Mouse (Mus musculus) neural tube, embryonic 13.5 days (tissue): ENCODE measurements around the gene Ecpas. TPM values are rescaled to one million over a fixed set of nuclear protein-coding genes. Genes with fewer than 3 reads are reported as not detected.

Experiments
- ATAC-seq: fragments of 200-750 bp; cut with Nextera tagmentation; 2 replicates; pipeline ENCODE4 v1.8.0; 2017; ENCODE audit warnings: low read depth, mild to moderate bottlenecking, moderate TSS enrichment, moderate library complexity
- H3K27ac ChIP-seq: fragments of 300-500 bp; sonication (generic); replicated peaks from 2 replicates; pipeline ENCODE4 v1.5.1; 2015; ENCODE audit warnings: moderate library complexity, mild to moderate bottlenecking, inconsistent platforms
- H3K27me3 ChIP-seq: fragments of 300-500 bp; sonication (generic); 2 replicates; pipeline ENCODE4 v1.6.1; 2015; ENCODE audit warnings: mild to moderate bottlenecking, inconsistent platforms
- H3K36me3 ChIP-seq: fragments of 300-500 bp; sonication (generic); 2 replicates; pipeline ENCODE4 v1.6.1; 2015; ENCODE audit warnings: mild to moderate bottlenecking, inconsistent platforms
- H3K4me1 ChIP-seq: fragments of 300-500 bp; sonication (generic); replicated peaks from 2 replicates; pipeline ENCODE4 v1.6.1; 2015; ENCODE audit warnings: inconsistent platforms
- H3K4me2 ChIP-seq: fragments of 300-500 bp; sonication (generic); 2 replicates; pipeline ENCODE4 v1.6.1; 2015; ENCODE audit warnings: inconsistent platforms, mild to moderate bottlenecking, moderate library complexity
- H3K4me3 ChIP-seq: fragments of 300-500 bp; sonication (generic); 2 replicates; pipeline ENCODE4 v1.5.1; 2015; ENCODE audit warnings: mild to moderate bottlenecking, inconsistent platforms
- H3K9ac ChIP-seq: fragments of 300-500 bp; sonication (generic); 2 replicates; pipeline ENCODE4 v1.6.1; 2015; ENCODE audit warnings: moderate library complexity, mild to moderate bottlenecking, inconsistent platforms
- H3K9me3 ChIP-seq: fragments of 300-500 bp; sonication (generic); 2 replicates; pipeline ENCODE4 v1.6.1; 2016; ENCODE audit warnings: inconsistent platforms
- WGBS: fragments of 180-500 bp; shearing (Covaris S2); methylation state at CpG from one replicate; pipeline ENCODE4 v1.1.7; 2015; 5-methylcytosine and 5-hydroxymethylcytosine counted together
- polyA plus RNA-seq: library from polyadenylated mRNA; unstranded; fragments of >200 nt; fragmentation: Nextera tagmentation; extraction: Ambion mirVana; gene quantifications from 2 replicates; pipeline ENCODE4 v1.2.1, GENCODE M21; 2015

The Ecpas gene
- polyA plus RNA-seq = 27.0 and 30.8 TPM in 2 replicates

DNA sequence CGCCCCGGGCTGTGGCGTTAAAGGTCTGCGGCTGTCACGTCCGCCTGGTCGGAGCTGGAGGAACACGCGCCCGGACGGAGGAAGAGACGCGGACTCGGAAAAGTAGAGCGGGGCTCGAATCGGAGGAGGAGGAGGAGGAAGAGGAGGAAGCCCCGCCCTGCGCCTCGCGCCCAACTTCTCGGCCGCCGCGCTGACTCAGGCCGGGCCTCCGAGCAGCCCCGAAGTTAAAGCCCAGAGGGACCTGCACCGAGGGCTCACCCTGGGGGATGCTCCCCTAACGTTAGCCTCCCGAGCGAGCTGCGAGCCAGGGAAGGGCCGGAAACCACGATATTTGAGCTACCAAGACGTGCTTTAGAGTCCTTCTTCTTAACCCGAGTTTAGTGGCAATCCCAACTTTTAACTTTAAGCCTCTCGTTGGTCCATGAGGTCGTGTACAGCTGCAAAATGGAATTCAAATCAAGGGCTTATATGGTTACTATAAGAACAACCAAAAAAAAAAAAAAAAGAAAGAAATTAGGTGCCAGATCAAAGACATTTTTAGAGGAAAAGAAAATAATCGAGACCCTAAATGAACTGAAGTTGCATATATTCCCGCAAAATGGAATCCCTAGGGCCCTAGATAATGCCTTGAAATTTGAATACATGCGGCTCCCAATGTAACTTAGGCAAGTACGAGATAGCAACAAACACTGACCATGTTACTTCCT, at the start of gene Ecpas:
TSS of gene Ecpas (minus strand) at position 121 of the 707 bp plus-strand sequence.
- Histone ChIP-seq H3K4me1 (peaks cover 19% of the 10 kb centered on the region), H3K4me2 (peak within 1 kb of the TSS; percentile 67), H3K36me3 (no peaks in the 10 kb centered on the region), H3K27me3 (no peaks in the 10 kb centered on the region), H3K27ac (peak within 1 kb of the TSS; percentile 97), H3K9me3 (no peaks in the 10 kb centered on the region), H3K9ac (peak within 1 kb of the TSS; percentile 97), H3K4me3 (peak within 1 kb of the TSS; percentile 89)
- 4% methylated on average over 42 of the region's 43 CpGs for WGBS
- ATAC-seq = peak; percentile 53

DNA sequence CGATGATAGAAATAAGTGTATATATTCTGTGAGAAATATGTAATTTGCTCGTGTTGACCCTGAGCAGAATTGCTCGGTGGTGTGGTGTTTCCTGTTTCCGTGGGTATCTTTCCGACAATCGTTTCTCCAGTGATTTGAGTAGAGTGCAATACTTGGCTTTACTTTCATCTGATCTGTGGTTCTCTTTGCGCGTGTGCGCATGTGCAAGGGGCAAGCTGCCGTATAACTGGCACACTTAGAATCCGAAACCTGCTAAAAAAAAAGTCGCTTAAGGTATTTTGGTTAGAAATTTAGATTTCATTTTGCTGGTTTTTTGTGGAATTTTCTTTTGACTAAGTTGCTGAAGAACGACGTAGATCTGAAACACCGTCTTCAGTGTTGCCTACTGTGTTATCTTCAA, 49.2 kb upstream of the Ecpas start:
- H3K27me3 ChIP-seq = no peaks in the 10 kb centered on the region
- 96% methylated on average over 15 of the region's 15 CpGs for WGBS
- no peak overlapping the region for H3K9ac ChIP-seq
- no peaks in the 10 kb centered on the region for H3K4me1 ChIP-seq
- H3K4me2 ChIP-seq = no peak overlapping the region
- no peak overlapping the region for H3K4me3 ChIP-seq
- peaks cover 9% of the 10 kb centered on the region for H3K36me3 ChIP-seq
- H3K27ac ChIP-seq = no peak overlapping the region
- H3K9me3 ChIP-seq = no peaks in the 10 kb centered on the region
- no peak for ATAC-seq

DNA sequence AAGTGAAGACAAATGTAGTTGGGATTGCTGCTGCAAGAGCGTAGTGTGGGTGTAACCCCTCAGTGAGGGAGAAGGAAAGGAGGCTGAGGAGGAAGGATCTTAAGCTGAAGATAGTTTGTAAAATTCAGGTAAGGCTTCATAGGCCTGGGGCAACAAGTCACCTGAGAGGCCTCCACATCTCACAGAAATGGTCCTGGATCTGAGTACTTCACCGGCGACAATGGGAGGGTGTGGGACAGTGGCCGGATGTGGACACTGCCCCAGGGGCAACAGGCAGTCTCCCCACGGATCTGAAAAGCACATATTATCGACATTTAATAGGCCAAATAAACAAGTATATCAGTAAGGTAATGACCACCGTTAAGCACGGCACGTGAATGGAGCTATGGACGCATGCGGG, 40.1 kb upstream of the Ecpas start:
- Histone ChIP-seq H3K27me3 (no peaks in the 10 kb centered on the region), H3K36me3 (peaks cover 14% of the 10 kb centered on the region), H3K4me2 (no peak overlapping the region), H3K27ac (no peak overlapping the region), H3K9me3 (no peaks in the 10 kb centered on the region), H3K4me3 (no peak overlapping the region), H3K4me1 (no peaks in the 10 kb centered on the region), H3K9ac (no peak overlapping the region)
- ATAC-seq = no peak
- 93% methylated on average over 11 of the region's 11 CpGs for WGBS

DNA sequence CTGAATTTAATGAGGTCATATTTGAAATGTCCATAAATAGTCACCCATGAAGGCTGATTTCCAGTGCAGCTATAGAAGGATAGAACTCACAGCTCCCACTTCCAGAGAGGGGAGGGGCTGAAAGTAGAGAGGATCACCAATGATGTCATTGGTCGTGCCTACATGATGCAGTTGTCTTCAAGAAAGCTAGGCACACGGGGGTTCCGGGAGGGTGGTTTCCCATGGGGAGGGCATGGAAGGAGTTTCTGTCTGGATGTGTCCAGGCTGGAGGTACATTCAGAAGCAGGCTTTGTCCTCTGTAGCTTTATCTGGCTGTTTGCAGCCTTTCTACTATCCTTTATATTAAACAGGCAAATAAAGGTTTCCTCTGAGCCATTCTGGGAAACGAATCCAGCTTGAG, 35.8 kb upstream of the Ecpas start:
- Histone ChIP-seq H3K9ac (no peak overlapping the region), H3K4me2 (no peak overlapping the region), H3K27me3 (peaks cover 13% of the 10 kb centered on the region), H3K4me3 (no peak overlapping the region), H3K4me1 (peaks cover 10% of the 10 kb centered on the region), H3K27ac (no peak overlapping the region), H3K9me3 (no peaks in the 10 kb centered on the region), H3K36me3 (no peaks in the 10 kb centered on the region)
- no peak for ATAC-seq
- WGBS = 82% methylated on average over 4 of the region's 4 CpGs

DNA sequence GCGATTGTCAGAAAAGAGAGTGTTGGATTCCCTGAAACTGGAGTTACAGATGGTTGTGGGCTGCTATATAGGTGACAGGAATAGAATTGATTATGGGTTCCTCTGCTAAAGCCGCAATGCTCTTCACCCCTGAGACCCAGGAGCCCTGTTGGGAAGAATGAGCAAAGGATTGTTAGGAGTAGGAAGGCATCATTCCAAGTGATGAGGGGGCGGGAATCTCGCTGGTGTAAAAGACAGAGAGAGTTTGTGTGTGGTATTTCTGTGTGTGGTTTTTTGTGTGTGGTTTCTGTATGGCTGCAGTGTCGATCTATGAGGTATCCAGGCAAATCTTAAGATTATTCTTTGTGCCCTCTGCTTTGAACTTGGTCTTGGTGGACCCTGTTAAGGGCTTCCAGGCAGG, 32.1 kb upstream of the Ecpas start:
- no peaks in the 10 kb centered on the region for H3K36me3 ChIP-seq
- peaks cover 13% of the 10 kb centered on the region for H3K27me3 ChIP-seq
- H3K27ac ChIP-seq = no peak overlapping the region
- H3K9ac ChIP-seq = 0 out of 2 replicates have a peak overlapping the region, but pooled peaks have one; percentile 78
- no peak for ATAC-seq
- peaks cover 15% of the 10 kb centered on the region for H3K4me1 ChIP-seq
- WGBS = 51% methylated on average over 5 of the region's 5 CpGs
- H3K4me2 ChIP-seq = peak overlapping the region; percentile 87
- H3K9me3 ChIP-seq = no peaks in the 10 kb centered on the region
- H3K4me3 ChIP-seq = peak overlapping the region; percentile 80; the same call in 1 of the 2 replicates

DNA sequence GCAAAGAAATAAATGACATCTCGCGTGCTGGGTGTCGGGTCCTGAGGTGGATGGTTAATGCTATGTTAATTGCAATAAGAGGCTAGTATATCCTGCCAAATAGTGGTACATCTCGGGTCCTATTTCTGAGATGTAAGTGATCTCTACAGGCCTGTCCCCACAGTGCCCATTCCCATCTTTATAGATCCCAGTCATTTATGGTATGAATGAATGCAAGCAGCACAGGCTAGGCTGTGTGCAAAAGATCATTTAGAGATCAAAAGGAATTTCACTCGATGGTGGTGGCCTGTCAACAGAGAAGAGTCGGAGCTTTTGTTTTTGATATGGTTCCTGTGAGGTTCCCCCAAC, 31.6 kb upstream of the Ecpas start:
- peaks cover 15% of the 10 kb centered on the region for H3K4me1 ChIP-seq
- H3K36me3 ChIP-seq = no peaks in the 10 kb centered on the region
- H3K27ac ChIP-seq = no peak overlapping the region
- peak overlapping the region; percentile 78 for H3K9ac ChIP-seq
- ATAC-seq = peak; percentile 46; the same call in 1 of the 2 replicates
- H3K4me3 ChIP-seq = peak overlapping the region; percentile 80
- peaks cover 13% of the 10 kb centered on the region for H3K27me3 ChIP-seq
- H3K9me3 ChIP-seq = no peaks in the 10 kb centered on the region
- H3K4me2 ChIP-seq = peak overlapping the region; percentile 87
- WGBS = 12% methylated on average over 6 of the region's 6 CpGs

DNA sequence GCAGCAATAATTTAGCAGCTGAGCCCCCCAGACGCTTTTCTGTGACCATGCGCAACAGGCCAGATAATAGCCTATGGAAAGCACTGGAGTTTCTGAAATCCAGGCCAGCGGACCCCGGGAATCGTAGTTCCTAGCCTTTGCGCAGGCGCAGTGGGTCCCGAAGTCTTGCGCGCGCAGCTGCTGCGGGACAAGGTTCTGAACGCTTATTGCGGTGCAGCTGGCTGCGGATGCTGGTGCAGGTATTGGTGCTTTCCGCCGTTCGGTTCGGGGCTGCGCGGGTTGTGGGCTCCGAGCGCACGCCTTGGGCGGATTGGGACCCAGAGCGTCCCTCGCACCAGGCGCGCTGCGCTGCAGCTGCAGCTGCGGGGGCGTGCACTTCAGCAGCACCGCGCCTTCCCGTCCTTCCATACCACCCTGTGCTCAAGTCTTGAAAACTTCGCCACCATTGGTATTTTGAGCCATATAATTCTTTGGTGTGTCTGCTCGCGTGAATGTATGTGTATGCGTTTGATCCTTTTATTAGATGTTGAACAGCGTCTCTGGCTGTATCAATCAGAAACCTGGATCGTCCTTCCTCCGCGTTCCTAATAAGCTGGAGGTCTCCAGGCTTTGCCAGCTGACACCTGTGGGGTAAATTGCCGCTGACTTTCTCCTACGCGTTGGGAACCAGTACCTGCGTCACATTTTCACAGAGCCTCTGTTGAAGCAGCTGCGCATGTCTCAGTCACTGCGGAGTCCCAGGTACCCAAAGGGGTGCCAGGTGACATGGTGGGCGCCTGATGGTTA, 31.1 kb upstream of the Ecpas start, which contains the start of gene Zkscan16:
TSS of gene Zkscan16 (plus strand) at position 209 of the 786 bp plus-strand sequence.
- H3K4me2 ChIP-seq = peak within 1 kb of the TSS; percentile 87
- peak within 1 kb of the TSS; percentile 78 for H3K9ac ChIP-seq
- peak within 1 kb of the TSS; percentile 61 for H3K27ac ChIP-seq
- ATAC-seq = peak; percentile 92
- peaks cover 13% of the 10 kb centered on the region for H3K27me3 ChIP-seq
- no peaks in the 10 kb centered on the region for H3K36me3 ChIP-seq
- 1% methylated on average over 50 of the region's 50 CpGs for WGBS
- H3K9me3 ChIP-seq = no peaks in the 10 kb centered on the region
- peaks cover 15% of the 10 kb centered on the region for H3K4me1 ChIP-seq
- peak within 1 kb of the TSS; percentile 80 for H3K4me3 ChIP-seq

DNA sequence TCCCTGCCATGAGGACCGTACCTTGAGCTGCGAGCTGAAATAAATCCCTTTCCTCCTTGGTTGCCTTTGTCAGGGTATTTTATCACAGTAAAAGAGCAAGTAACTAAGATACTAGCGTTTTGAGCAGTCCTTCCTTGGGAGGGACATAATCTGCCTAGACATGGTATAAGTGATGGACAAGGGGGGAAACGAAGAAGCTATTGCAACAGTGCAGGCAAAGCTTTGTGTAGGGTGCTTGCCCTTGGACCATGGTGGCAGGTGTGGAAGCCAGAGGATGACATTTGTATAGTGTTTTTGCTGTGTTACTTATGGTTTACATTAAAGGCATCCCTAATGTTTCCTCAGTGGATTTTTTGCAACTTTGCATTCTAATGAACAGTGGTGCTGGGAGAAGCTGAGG, 30.4 kb upstream of the Ecpas start:
- Histone ChIP-seq H3K36me3 (no peaks in the 10 kb centered on the region), H3K4me1 (peaks cover 15% of the 10 kb centered on the region), H3K9me3 (no peaks in the 10 kb centered on the region), H3K27ac (0 out of 2 replicates have a peak overlapping the region, but pooled peaks have one; percentile 61), H3K4me2 (peak overlapping the region; percentile 87), H3K27me3 (peaks cover 13% of the 10 kb centered on the region), H3K9ac (peak overlapping the region; percentile 78), H3K4me3 (peak overlapping the region; percentile 80)
- peak; percentile 20; the same call in 1 of the 2 replicates for ATAC-seq
- 76% methylated on average over 4 of the region's 4 CpGs for WGBS

DNA sequence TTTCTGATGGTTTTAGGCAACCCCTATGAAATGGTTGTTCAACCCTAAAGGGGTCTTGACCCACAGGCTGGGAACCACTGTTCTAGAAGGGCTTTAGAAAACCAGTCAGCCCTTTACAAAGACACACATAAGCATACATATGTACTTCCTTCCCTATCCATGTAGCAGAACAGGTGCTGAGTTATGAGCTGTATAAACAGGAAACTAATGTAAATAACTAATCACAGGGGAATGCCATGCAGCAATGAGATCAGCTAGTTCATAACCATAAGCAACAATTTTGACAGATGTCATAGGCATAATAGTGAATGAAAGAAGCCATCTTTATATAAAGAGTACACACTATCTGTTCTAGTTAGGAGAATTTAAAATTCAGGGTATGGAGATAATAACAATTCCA, 29.1 kb upstream of the Ecpas start:
- Histone ChIP-seq H3K9me3 (no peaks in the 10 kb centered on the region), H3K4me1 (peaks cover 15% of the 10 kb centered on the region), H3K9ac (no peak overlapping the region), H3K4me3 (no peak overlapping the region), H3K4me2 (no peak overlapping the region), H3K27me3 (peaks cover 13% of the 10 kb centered on the region), H3K36me3 (no peaks in the 10 kb centered on the region), H3K27ac (no peak overlapping the region)
- no peak for ATAC-seq

DNA sequence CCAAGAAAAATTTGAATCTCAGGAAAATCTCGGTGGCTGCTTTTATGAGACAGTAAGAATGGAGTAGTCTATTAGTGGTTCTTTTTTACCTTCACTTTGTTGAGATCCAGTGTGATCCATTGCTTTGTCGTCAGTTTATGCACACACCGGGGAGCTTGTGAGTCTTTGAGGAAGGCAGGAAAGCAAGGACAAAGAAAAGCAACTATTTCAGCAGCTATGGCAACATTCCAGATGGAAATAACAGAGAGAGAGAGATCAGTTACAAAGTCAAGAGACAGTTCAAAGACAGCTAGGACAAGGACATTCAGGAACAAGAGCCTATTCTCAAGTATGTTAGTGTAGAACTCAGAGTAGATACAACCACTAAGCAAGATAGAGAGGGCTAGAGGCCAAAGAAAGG, 23.3 kb upstream of the Ecpas start:
- Histone ChIP-seq H3K4me3 (no peak overlapping the region), H3K9me3 (no peaks in the 10 kb centered on the region), H3K4me1 (no peaks in the 10 kb centered on the region), H3K27ac (no peak overlapping the region), H3K9ac (no peak overlapping the region), H3K36me3 (no peaks in the 10 kb centered on the region), H3K4me2 (no peak overlapping the region), H3K27me3 (no peaks in the 10 kb centered on the region)
- 39% methylated on average over 3 of the region's 3 CpGs for WGBS
- no peak for ATAC-seq

DNA sequence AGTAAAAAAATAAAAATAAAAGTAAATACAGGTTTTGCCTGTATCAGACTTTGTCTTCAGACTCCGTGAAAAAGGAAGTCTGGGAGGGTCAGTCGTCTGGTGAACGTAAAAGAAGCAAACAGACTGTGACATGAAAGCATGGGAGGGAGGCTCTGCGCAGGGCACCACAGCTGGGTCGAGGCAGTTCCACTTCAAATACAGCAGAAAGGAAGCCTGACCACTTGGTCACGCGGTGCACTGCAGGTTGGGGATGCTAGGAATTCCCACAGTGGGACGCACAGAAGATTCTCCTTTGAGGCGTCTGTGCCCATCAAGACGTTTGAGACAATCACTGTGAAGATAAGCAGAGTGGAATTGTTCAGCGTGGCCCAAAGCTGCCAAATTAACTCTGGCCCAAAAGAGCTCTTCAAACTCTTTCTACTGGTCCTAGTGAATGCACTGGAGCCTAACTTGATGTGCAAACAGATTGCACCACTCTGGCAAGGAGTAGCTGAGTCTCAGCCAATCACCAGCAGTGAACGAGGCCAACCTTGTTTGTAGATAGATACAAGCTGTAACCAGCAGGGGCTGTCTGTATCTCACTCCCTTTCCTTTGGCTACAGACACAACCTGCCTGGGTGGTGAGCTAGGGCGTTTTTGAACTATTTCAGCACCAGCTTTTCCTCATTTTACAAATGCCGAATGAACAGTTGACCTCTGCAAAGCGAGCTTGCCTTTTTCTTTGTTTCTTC, 22.4 kb upstream of the Ecpas start:
- WGBS = 56% methylated on average over 15 of the region's 15 CpGs
- H3K4me1 ChIP-seq = no peaks in the 10 kb centered on the region
- H3K27me3 ChIP-seq = no peaks in the 10 kb centered on the region
- no peak overlapping the region for H3K4me3 ChIP-seq
- no peaks in the 10 kb centered on the region for H3K9me3 ChIP-seq
- no peak overlapping the region for H3K4me2 ChIP-seq
- H3K27ac ChIP-seq = no peak overlapping the region
- H3K36me3 ChIP-seq = no peaks in the 10 kb centered on the region
- ATAC-seq = peak; percentile 65; the same call in 1 of the 2 replicates
- no peak overlapping the region for H3K9ac ChIP-seq

DNA sequence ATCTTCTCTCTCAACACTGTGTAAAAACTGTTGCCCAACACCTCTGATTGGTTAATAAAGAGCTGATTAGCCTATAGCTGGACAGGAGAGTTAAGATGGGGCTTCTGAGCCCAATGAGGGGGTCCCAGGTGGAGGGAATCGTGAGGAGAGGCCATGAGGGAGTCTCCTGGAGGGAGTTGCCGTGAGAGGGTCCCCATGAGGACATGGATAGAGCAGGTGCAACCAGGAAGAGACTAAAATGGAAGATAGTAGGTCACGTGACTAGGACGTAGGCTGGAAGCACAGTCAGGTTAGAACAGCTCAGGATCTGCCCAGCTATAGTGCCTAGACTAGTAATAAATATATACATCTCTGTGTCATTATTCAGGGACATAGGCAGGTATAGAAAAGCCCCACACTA, 21.8 kb upstream of the Ecpas start:
- WGBS = 90% methylated on average over 4 of the region's 4 CpGs
- no peak for ATAC-seq
- Histone ChIP-seq H3K4me2 (no peak overlapping the region), H3K36me3 (no peaks in the 10 kb centered on the region), H3K27me3 (no peaks in the 10 kb centered on the region), H3K9ac (no peak overlapping the region), H3K4me3 (no peak overlapping the region), H3K9me3 (no peaks in the 10 kb centered on the region), H3K27ac (no peak overlapping the region), H3K4me1 (no peaks in the 10 kb centered on the region)
